Mouse (Mus musculus) liver, embryonic 12.5 days (tissue): Measurements from ENCODE around the gene Rnls. TPM values are rescaled to one million over a fixed set of nuclear protein-coding genes. Genes with fewer than 3 reads are reported as not detected.

Experiments
- ATAC-seq: fragments of 200-750 bp; cut with Nextera tagmentation; 2 replicates; pipeline ENCODE4 v1.8.0; 2017; ENCODE audit warnings: moderate number of reproducible peaks, mild to moderate bottlenecking, moderate library complexity
- H3K27ac ChIP-seq: fragments of 300-500 bp; sonication (generic); 2 replicates; pipeline ENCODE4 v1.5.1; 2016; ENCODE audit warnings: mild to moderate bottlenecking
- H3K27me3 ChIP-seq: fragments of 300-500 bp; sonication (generic); replicated peaks from 2 replicates; pipeline ENCODE4 v1.6.1; 2016; ENCODE audit warnings: mild to moderate bottlenecking, moderate library complexity
- H3K36me3 ChIP-seq: fragments of 300-500 bp; sonication (generic); 2 replicates; pipeline ENCODE4 v1.6.1; 2016; ENCODE audit warnings: mild to moderate bottlenecking, moderate library complexity
- H3K4me1 ChIP-seq: fragments of 300-500 bp; sonication (generic); 2 replicates; pipeline ENCODE4 v1.6.1; 2016
- H3K4me2 ChIP-seq: fragments of 300-500 bp; sonication (generic); 2 replicates; pipeline ENCODE4 v1.6.1; 2016; ENCODE audit warnings: mild to moderate bottlenecking, moderate library complexity
- H3K4me3 ChIP-seq: fragments of 300-500 bp; sonication (generic); 2 replicates; pipeline ENCODE4 v1.5.1; 2016; ENCODE audit warnings: mild to moderate bottlenecking, moderate library complexity
- H3K9ac ChIP-seq: fragments of 300-500 bp; sonication (generic); 2 replicates; pipeline ENCODE4 v1.6.1; 2016; ENCODE audit warnings: mild to moderate bottlenecking, moderate library complexity
- H3K9me3 ChIP-seq: fragments of 300-500 bp; sonication (generic); replicated peaks from 2 replicates; pipeline ENCODE4 v1.6.1; 2016; ENCODE audit warnings: mild to moderate bottlenecking, moderate library complexity
- WGBS: fragments of 180-500 bp; shearing (Covaris S2); methylation state at CpG from one replicate; pipeline ENCODE4 v1.1.7; 2016; ENCODE audit not compliant: insufficient replicate concordance; 5-methylcytosine and 5-hydroxymethylcytosine counted together
- polyA plus RNA-seq: library from polyadenylated mRNA; unstranded; fragments of >200 nt; fragmentation: Nextera tagmentation; extraction: Ambion mirVana; gene quantifications from 2 replicates; pipeline ENCODE4 v1.2.1, GENCODE M21; 2016

The Rnls gene
- polyA plus RNA-seq, 1 experiment from 2014 or later: 1.4 TPM

GRCm38 (mm10) chr19:33253893-33254292, 138.2 kb downstream of the Rnls start:
- no peak overlapping the region for H3K4me3 ChIP-seq
- H3K27ac ChIP-seq: no peak overlapping the region
- no peak for ATAC-seq
- H3K36me3 ChIP-seq: no peaks in the 10 kb centered on the region
- no peaks in the 10 kb centered on the region for H3K9me3 ChIP-seq
- H3K27me3 ChIP-seq: no peaks in the 10 kb centered on the region
- H3K4me2 ChIP-seq: no peak overlapping the region
- WGBS: 47% methylated on average over 5 of the region's 5 CpGs
- no peak overlapping the region for H3K9ac ChIP-seq
- no peaks in the 10 kb centered on the region for H3K4me1 ChIP-seq

- Histone ChIP-seq H3K4me1 (no peaks in the 10 kb centered on the region), H3K4me3 (no peak overlapping the region), H3K36me3 (no peaks in the 10 kb centered on the region), H3K9me3 (no peaks in the 10 kb centered on the region), H3K4me2 (no peak overlapping the region), H3K9ac (no peak overlapping the region), H3K27ac (no peak overlapping the region), H3K27me3 (no peaks in the 10 kb centered on the region)
- WGBS: 64% methylated on average over 5 of the region's 5 CpGs
- no peak for ATAC-seq
Observed at GRCm38 (mm10) chr19:33252226-33252625, 139.9 kb downstream of the Rnls start.

- no peak for ATAC-seq
- no peaks in the 10 kb centered on the region for H3K4me1 ChIP-seq
- H3K27me3 ChIP-seq: no peaks in the 10 kb centered on the region
- no peak overlapping the region for H3K9ac ChIP-seq
- no peak overlapping the region for H3K4me3 ChIP-seq
- no peak overlapping the region for H3K27ac ChIP-seq
- H3K9me3 ChIP-seq: no peaks in the 10 kb centered on the region; the same call in 1 of the 2 replicates
- no peaks in the 10 kb centered on the region for H3K36me3 ChIP-seq
- no peak overlapping the region for H3K4me2 ChIP-seq
- 56% methylated on average over 2 of the region's 2 CpGs for WGBS
Observed at GRCm38 (mm10) chr19:33244196-33244595, 147.9 kb downstream of the Rnls start.

GRCm38 (mm10) chr19:33240386-33240785, 151.7 kb downstream of the Rnls start:
- Histone ChIP-seq H3K36me3 (no peaks in the 10 kb centered on the region), H3K9ac (no peak overlapping the region), H3K27ac (no peak overlapping the region), H3K4me2 (no peak overlapping the region), H3K9me3 (no peaks in the 10 kb centered on the region; the same call in 1 of the 2 replicates), H3K4me1 (no peaks in the 10 kb centered on the region), H3K4me3 (no peak overlapping the region), H3K27me3 (no peaks in the 10 kb centered on the region)
- no peak for ATAC-seq
- 52% methylated on average over 2 of the region's 2 CpGs for WGBS

GRCm38 (mm10) chr19:33232902-33233301, 159.2 kb downstream of the Rnls start:
- ATAC-seq: no peak
- no peaks in the 10 kb centered on the region for H3K36me3 ChIP-seq
- H3K4me2 ChIP-seq: no peak overlapping the region
- no peak overlapping the region for H3K27ac ChIP-seq
- H3K9ac ChIP-seq: no peak overlapping the region
- H3K4me1 ChIP-seq: no peaks in the 10 kb centered on the region
- H3K4me3 ChIP-seq: no peak overlapping the region
- no peaks in the 10 kb centered on the region for H3K9me3 ChIP-seq
- no peaks in the 10 kb centered on the region for H3K27me3 ChIP-seq
- WGBS: 60% methylated on average over 3 of the region's 3 CpGs

- WGBS: 27% methylated on average over 6 of the region's 6 CpGs
- no peak overlapping the region for H3K27ac ChIP-seq
- no peak overlapping the region for H3K4me2 ChIP-seq
- no peaks in the 10 kb centered on the region for H3K9me3 ChIP-seq
- no peaks in the 10 kb centered on the region for H3K36me3 ChIP-seq
- H3K27me3 ChIP-seq: no peaks in the 10 kb centered on the region
- no peak for ATAC-seq
- H3K4me3 ChIP-seq: no peak overlapping the region
- no peak overlapping the region for H3K9ac ChIP-seq
- no peaks in the 10 kb centered on the region for H3K4me1 ChIP-seq
Observed at GRCm38 (mm10) chr19:33231303-33231702, 160.8 kb downstream of the Rnls start.

GRCm38 (mm10) chr19:33227004-33227403, 165.1 kb downstream of the Rnls start:
- H3K27ac ChIP-seq: no peak overlapping the region
- WGBS: 12% methylated on average over 3 of the region's 3 CpGs
- ATAC-seq: 0 out of 2 replicates have a peak, but pooled peaks have one; percentile 66

GRCm38 (mm10) chr19:33225858-33226705, 166.0 kb downstream of the Rnls start:
- H3K27ac ChIP-seq: no peak overlapping the region
- H3K4me3 ChIP-seq: no peak overlapping the region
- no peaks in the 10 kb centered on the region for H3K27me3 ChIP-seq
- no peak overlapping the region for H3K4me2 ChIP-seq
- H3K9me3 ChIP-seq: no peaks in the 10 kb centered on the region
- no peaks in the 10 kb centered on the region for H3K36me3 ChIP-seq
- H3K9ac ChIP-seq: no peak overlapping the region
- WGBS: 57% methylated on average over 5 of the region's 5 CpGs
- ATAC-seq: no peak
- H3K4me1 ChIP-seq: peaks cover 22% of the 10 kb centered on the region

More at GRCm38 (mm10) chr19:33227004-33227403, 165.1 kb downstream of the Rnls start:
- no peak overlapping the region for H3K4me3 ChIP-seq
- no peak overlapping the region for H3K4me2 ChIP-seq
- no peaks in the 10 kb centered on the region for H3K9me3 ChIP-seq
- no peaks in the 10 kb centered on the region for H3K27me3 ChIP-seq
- no peak overlapping the region for H3K9ac ChIP-seq
- no peaks in the 10 kb centered on the region for H3K36me3 ChIP-seq
- peaks cover 22% of the 10 kb centered on the region for H3K4me1 ChIP-seq

- H3K9ac ChIP-seq: no peak overlapping the region
- H3K4me2 ChIP-seq: no peak overlapping the region
- no peak overlapping the region for H3K4me3 ChIP-seq
- 85% methylated on average over 9 of the region's 9 CpGs for WGBS
- ATAC-seq: no peak
- no peaks in the 10 kb centered on the region for H3K9me3 ChIP-seq
- H3K27ac ChIP-seq: no peak overlapping the region
- no peaks in the 10 kb centered on the region for H3K27me3 ChIP-seq
- H3K36me3 ChIP-seq: no peaks in the 10 kb centered on the region
- peaks cover 22% of the 10 kb centered on the region for H3K4me1 ChIP-seq
Observed at GRCm38 (mm10) chr19:33225002-33225376, 167.1 kb downstream of the Rnls start.

- 43% methylated on average over 8 of the region's 8 CpGs for WGBS
- H3K4me2 ChIP-seq: no peak overlapping the region
- H3K27ac ChIP-seq: no peak overlapping the region
- no peak for ATAC-seq
- no peak overlapping the region for H3K4me3 ChIP-seq
- no peak overlapping the region for H3K9ac ChIP-seq
- H3K9me3 ChIP-seq: no peaks in the 10 kb centered on the region
- no peaks in the 10 kb centered on the region for H3K27me3 ChIP-seq
- no peaks in the 10 kb centered on the region for H3K36me3 ChIP-seq
- H3K4me1 ChIP-seq: peaks cover 22% of the 10 kb centered on the region
Observed at GRCm38 (mm10) chr19:33224181-33225001, 167.7 kb downstream of the Rnls start.

GRCm38 (mm10) chr19:33223766-33224165, 168.3 kb downstream of the Rnls start:
- no peak overlapping the region for H3K27ac ChIP-seq
- no peak overlapping the region for H3K4me3 ChIP-seq
- no peak overlapping the region for H3K9ac ChIP-seq
- no peaks in the 10 kb centered on the region for H3K9me3 ChIP-seq
- no peaks in the 10 kb centered on the region for H3K36me3 ChIP-seq
- ATAC-seq: no peak
- 53% methylated on average over 5 of the region's 5 CpGs for WGBS
- no peaks in the 10 kb centered on the region for H3K27me3 ChIP-seq
- H3K4me2 ChIP-seq: no peak overlapping the region
- peaks cover 22% of the 10 kb centered on the region for H3K4me1 ChIP-seq

GRCm38 (mm10) chr19:33223276-33223675, 168.8 kb downstream of the Rnls start:
- Histone ChIP-seq H3K9ac (no peak overlapping the region), H3K9me3 (no peaks in the 10 kb centered on the region), H3K36me3 (no peaks in the 10 kb centered on the region), H3K27ac (no peak overlapping the region), H3K4me1 (peaks cover 22% of the 10 kb centered on the region), H3K4me3 (no peak overlapping the region), H3K4me2 (no peak overlapping the region), H3K27me3 (no peaks in the 10 kb centered on the region)
- WGBS: 66% methylated on average over 6 of the region's 6 CpGs
- no peak for ATAC-seq
